Mouse (Mus musculus) hindbrain, embryonic 13.5 days (tissue): ENCODE data around the gene Gm7544. TPM values are rescaled to one million over a fixed set of nuclear protein-coding genes. Genes with fewer than 3 reads are reported as not detected.

ENCODE experiments used
- ATAC-seq: fragments of 200-750 bp; cut with Nextera tagmentation; 2 replicates; pipeline ENCODE4 v1.8.0; 2017; ENCODE audit warnings: moderate TSS enrichment; ENCODE audit not compliant: low FRiP score
- H3K27ac ChIP-seq: fragments of 300-500 bp; sonication (generic); 2 replicates; pipeline ENCODE4 v1.5.1; 2015; ENCODE audit warnings: inconsistent platforms, mild to moderate bottlenecking, moderate library complexity
- H3K27me3 ChIP-seq: fragments of 300-500 bp; sonication (generic); 2 replicates; pipeline ENCODE4 v1.6.1; 2015; ENCODE audit warnings: mild to moderate bottlenecking, inconsistent platforms
- H3K36me3 ChIP-seq: fragments of 300-500 bp; sonication (generic); 2 replicates; pipeline ENCODE4 v1.6.1; 2015; ENCODE audit warnings: mild to moderate bottlenecking, inconsistent platforms
- H3K4me1 ChIP-seq: fragments of 300-500 bp; sonication (generic); replicated peaks from 2 replicates; pipeline ENCODE4 v1.6.1; 2015; ENCODE audit warnings: inconsistent platforms
- H3K4me2 ChIP-seq: fragments of 300-500 bp; sonication (generic); 2 replicates; pipeline ENCODE4 v1.6.1; 2015; ENCODE audit warnings: inconsistent platforms, mild to moderate bottlenecking, moderate library complexity
- H3K4me3 ChIP-seq: fragments of 300-500 bp; sonication (generic); 2 replicates; pipeline ENCODE4 v1.5.1; 2015; ENCODE audit warnings: mild to moderate bottlenecking, inconsistent platforms
- H3K9ac ChIP-seq: fragments of 300-500 bp; sonication (generic); 2 replicates; pipeline ENCODE4 v1.6.1; 2015; ENCODE audit warnings: mild to moderate bottlenecking, inconsistent platforms
- H3K9me3 ChIP-seq: fragments of 300-500 bp; sonication (generic); 2 replicates; pipeline ENCODE4 v1.6.1; 2016; ENCODE audit warnings: inconsistent platforms
- WGBS: fragments of 180-500 bp; shearing (Covaris S2); methylation state at CpG from one replicate; pipeline ENCODE4 v1.1.7; 2015; 5-methylcytosine and 5-hydroxymethylcytosine counted together
- polyA plus RNA-seq: library from polyadenylated mRNA; unstranded; fragments of >200 nt; fragmentation: Nextera tagmentation; extraction: Ambion mirVana; gene quantifications from 2 replicates; pipeline ENCODE4 v1.2.1, GENCODE M21; 2015

The Gm7544 gene
- polyA plus RNA-seq, 1 experiment from 2014 or later, result not detected

DNA sequence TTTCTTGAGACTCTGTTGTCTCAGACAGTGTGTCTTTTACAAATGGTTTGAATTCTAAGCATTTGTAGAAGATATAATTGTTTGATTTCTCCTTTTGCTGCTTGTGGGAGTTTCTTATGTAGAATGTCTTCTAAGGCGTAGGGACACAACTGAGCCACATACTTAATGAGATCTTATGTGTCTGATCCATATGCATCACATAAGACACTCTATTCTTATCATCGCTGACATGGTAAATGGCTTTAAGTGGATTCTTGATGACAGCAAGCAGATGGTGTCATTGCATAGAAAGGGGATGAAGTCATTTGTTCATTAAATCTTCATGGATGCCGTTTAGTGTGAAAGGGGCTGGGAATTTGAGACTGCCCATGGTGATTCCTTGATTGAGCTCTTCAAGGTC lies 49.9 kb downstream of the Gm7544 start:
- Histone ChIP-seq H3K27ac (no peak overlapping the region), H3K4me1 (no peaks in the 10 kb centered on the region), H3K27me3 (no peaks in the 10 kb centered on the region), H3K9me3 (no peaks in the 10 kb centered on the region), H3K4me2 (no peak overlapping the region), H3K4me3 (no peak overlapping the region), H3K36me3 (peaks cover 19% of the 10 kb centered on the region), H3K9ac (no peak overlapping the region)
- no peak for ATAC-seq
- WGBS, result 56% methylated on average over 3 of the region's 3 CpGs

Other genes starting within 250 kb of the Gm7544 start
- 350 and 364 TPM in 2 replicates for gene Mff, start 231.1 kb downstream of the Gm7544 start, polyA plus RNA-seq
- not detected in 2 replicates for gene Tm4sf20, start 187.6 kb downstream of the Gm7544 start, polyA plus RNA-seq
- not detected in 2 replicates for gene Gm47791, start 184.8 kb downstream of the Gm7544 start, polyA plus RNA-seq
- gene Agfg1, start 116.5 kb downstream of the Gm7544 start, polyA plus RNA-seq, result 28.7 and 32.6 TPM in 2 replicates
- gene A030005L19Rik, start 42.7 kb downstream of the Gm7544 start, polyA plus RNA-seq, result 0.21 and 0.41 TPM in 2 replicates
- not detected in 2 replicates for gene A030014E15Rik, start 31.1 kb downstream of the Gm7544 start, polyA plus RNA-seq
- gene Gm6217, start 24.6 kb downstream of the Gm7544 start, polyA plus RNA-seq, result not detected in 2 replicates
- gene A030003K21Rik, start 12.6 kb downstream of the Gm7544 start, polyA plus RNA-seq, result not detected in 2 replicates
- not detected in 2 replicates for gene Gm47955, start 4.3 kb upstream of the Gm7544 start, polyA plus RNA-seq
- gene Gm47959, start 44.5 kb upstream of the Gm7544 start, polyA plus RNA-seq, result not detected in 2 replicates
- gene Slc19a3, start 82.4 kb upstream of the Gm7544 start, polyA plus RNA-seq, result 0.64 and 0.80 TPM in 2 replicates
- not detected in 2 replicates for gene Krtap28-10, start 86.5 kb upstream of the Gm7544 start, polyA plus RNA-seq
- not detected in 2 replicates for gene Gm47969, start 88.9 kb upstream of the Gm7544 start, polyA plus RNA-seq
- not detected in 2 replicates for gene A030005K14Rik, start 103.4 kb upstream of the Gm7544 start, polyA plus RNA-seq
- not detected in 2 replicates for gene Krtap28-13, start 104.9 kb upstream of the Gm7544 start, polyA plus RNA-seq
- not detected in 2 replicates for gene Ccl20, start 160.8 kb upstream of the Gm7544 start, polyA plus RNA-seq
- gene Daw1, start 203.7 kb upstream of the Gm7544 start, polyA plus RNA-seq, result 0.76 and 1.5 TPM in 2 replicates